Mouse (Mus musculus) left cerebral cortex, adult 18-20 months (tissue): ENCODE data around the gene Tax1bp1. TPM values are rescaled to one million over a fixed set of nuclear protein-coding genes. Genes with fewer than 3 reads are reported as not detected.

Experiments used
- DNase-seq, 2 experiments: peaks; one replicate each; pipeline ENCODE4 v3.0.0; 2021 to 2022; ENCODE audit warnings: low spot score in 2 of 2, mixed read lengths in 1 of 2
- total RNA-seq, 2 experiments: library from RNA; stranded (reverse); gene quantifications; 2 replicates each; pipeline ENCODE4 v1.2.3; 2021

Gene Tax1bp1
- total RNA-seq, 2 experiments from 2014 or later: 138 to 149 TPM

GRCm38 (mm10) chr6:52796035-52796598 lies 82.6 kb downstream of the Tax1bp1 start:
- DNase-seq: no peak

GRCm38 (mm10) chr6:52796691-52797090 lies 83.2 kb downstream of the Tax1bp1 start:
- no peak for DNase-seq

GRCm38 (mm10) chr6:52797252-52797800 lies 83.8 kb downstream of the Tax1bp1 start:
- DNase-seq: no peak

- no peak for DNase-seq
Observed at GRCm38 (mm10) chr6:52802181-52802580, 88.7 kb downstream of the Tax1bp1 start.

- no peak for DNase-seq
Observed at GRCm38 (mm10) chr6:52805237-52805856, 91.8 kb downstream of the Tax1bp1 start.

Other genes with a start within 250 kb of the Tax1bp1 start
- 10 to 100 TPM; 47.0 to 48.1 TPM for gene Hibadh, start 73.3 kb upstream of the Tax1bp1 start, total RNA-seq